Mouse (Mus musculus): ENCODE data around the gene Efnb1.
"Not testable (repeated sequence)": the region's sequence is repeated elsewhere in the genome, so short reads cannot be mapped to it uniquely, and the experiment has no call there.

Gene Efnb1

DNA sequence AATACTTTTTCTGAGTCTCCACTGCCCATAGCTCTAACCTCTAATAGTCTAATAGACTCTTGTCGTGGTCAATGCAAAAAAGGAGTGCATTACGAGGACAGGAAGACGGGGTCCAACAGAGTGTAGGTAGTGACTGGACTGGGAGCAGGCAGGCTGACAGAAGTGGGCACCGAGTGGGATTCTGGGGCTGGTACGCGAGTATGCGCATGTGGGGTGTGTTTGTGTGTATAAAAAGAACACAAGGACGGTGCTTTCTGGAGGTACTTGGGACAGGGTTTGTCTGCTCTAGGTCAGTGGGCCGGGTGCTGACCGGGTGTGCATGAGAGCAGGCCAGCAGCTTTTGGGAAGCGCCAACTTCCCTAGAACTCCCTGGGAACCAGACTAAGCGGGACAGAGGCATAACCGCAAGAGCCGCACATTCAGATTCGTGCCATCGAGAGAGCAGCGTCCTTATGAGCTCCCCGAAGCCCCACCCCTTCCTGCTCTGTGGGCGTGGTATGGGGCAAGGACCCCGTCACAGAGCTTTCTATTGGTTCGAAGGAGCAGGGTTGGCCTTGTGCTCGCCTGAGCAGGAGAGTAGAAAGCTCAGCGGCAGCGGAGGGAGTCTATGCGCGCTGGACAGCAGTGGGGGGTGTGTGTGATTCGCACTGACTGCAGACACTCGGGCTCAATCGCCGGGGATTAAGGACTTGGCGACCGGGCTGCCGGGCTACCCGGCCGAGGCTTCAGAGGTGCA, at the start of gene Efnb1:
Efnb1 (plus strand) TSS at position 608 of the 736 bp plus-strand sequence.
- peak; percentile 86 for DNase-seq (ENCODE audit: low read depth)

DNA sequence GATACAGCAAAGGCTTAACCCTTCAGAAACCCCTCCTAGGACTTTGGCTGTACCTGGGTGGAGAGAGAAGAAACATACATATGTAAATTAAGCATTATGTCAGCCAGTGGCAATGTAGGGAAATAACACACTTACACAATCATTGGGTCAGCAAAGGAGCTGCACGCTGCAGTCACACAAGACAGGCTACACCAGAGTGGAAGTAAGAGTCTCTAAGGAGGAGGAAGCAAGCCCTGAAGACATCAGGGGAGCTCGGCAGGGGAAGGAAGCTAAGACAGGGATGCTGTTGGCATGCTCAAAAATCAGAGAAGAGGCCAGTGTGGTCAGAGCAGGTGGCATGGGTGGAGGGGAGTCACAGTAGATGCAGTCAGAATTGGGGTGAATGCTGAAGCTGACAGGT, 43.2 kb upstream of the Efnb1 start:
- no peak for DNase-seq (ENCODE audit: low read depth)

DNA sequence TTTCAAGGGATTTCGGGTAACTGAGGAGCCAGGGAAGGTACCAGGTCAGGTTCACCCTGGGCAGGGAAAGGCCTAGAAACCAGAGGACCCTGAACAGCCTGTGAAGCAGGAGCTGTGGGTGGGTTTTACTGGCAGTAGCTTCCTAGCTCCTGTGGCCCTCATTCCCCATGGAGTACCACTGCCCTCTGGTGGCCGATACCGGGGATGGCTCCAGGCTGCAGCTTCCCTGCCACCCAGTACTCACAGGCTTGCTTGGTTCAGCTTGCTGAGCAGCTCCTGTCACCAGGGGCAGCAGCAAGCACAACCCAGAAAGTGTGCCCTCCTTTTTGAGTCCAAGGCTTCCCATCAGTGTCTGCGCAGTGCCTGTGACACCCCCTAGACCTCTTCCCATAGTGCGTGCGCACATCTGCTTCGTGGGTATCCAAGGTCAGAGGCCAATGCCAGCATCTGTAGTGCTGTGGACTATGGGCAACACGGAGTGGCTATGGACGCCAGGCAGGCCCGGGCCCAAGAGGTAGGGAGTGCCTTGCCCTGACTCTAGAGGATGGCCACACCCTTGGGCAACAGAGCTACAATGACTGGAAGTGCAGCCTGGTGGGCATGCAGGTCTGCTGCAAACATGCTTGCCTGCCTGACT, 24.7 kb upstream of the Efnb1 start:
- not testable (repeated sequence) for DNase-seq (ENCODE audit: low read depth)

DNA sequence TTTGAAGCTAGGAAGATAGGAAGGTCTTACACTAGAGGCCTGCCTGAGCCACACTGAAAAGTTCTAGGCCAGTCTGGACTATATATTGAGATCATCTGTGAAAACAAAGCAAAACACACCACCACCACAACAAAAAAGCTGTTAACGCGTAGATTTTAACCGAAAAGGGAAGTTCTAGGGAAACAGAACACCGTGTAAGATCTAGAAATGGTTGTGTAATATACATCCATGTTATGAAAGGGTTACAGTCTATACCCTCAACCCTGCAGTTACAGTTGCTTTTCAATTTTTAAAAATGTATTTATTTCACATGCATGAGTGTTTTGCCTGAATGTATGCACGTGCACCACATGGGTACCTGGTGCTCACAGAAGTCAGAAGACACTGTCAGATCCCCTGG, 16.4 kb upstream of the Efnb1 start:
- no peak for DNase-seq (ENCODE audit: low read depth)

DNA sequence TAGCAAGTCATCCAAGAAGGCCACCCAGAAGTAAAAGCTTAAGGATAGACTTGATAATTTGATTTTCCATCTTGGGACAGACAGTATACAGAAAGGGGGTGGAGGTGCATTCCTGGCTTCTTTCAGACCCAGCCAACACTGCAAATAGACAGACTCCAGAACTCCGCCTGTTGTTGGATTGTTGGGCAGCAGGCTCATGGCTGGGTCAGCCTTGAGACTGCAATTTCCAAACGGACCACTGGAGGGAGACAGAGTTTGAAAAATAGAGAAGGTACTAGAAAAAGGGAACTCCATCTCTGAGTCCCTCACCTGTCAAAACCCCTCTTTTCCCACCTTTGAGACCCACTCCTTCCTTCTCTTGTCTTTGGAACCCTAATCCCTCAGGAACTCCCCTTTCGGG, 5.9 kb upstream of the Efnb1 start:
- DNase-seq (ENCODE audit: low read depth): peak; percentile 64

DNA sequence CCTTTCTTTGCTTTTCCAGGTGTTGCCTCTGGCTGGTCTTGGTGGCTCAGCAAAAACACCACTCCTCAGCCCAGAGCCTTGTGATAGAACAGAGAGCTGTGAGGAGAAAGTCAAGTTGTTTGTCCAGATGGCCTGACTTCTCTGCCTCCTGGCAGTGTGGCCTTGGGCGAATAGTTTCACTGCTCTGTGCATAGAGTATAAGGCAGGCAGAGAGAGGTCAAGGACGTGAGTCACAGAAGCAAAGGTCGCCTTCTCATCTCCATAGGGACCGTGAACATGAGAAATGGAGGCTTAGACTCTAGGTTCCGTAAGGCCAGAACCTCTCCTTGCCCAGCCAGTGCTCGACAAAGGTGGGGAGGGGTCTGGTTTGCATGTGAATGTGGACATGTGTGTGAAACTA, 3.4 kb upstream of the Efnb1 start:
- DNase-seq (ENCODE audit: low read depth): no peak

DNA sequence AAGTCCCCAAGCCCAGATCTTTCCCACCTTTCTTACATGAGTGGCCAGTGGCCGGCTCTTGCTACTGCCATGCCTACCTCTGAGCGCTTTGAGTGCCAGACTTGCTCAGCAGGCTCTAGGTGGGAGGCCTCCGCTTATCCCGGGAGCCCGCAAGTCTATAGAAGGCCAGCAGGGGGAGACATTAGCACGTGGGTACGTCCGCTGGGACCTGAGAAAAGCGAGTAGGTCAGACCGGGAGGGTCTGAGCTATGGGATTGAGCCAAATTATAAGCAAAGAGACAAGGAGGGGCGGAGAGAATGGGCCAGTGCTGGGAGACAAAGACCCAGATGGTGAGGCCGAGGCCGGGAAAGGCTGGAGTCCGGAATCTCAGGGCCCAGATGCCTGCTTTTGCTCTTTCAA, 1.0 kb upstream of the Efnb1 start:
- DNase-seq (ENCODE audit: low read depth): peak; percentile 78

DNA sequence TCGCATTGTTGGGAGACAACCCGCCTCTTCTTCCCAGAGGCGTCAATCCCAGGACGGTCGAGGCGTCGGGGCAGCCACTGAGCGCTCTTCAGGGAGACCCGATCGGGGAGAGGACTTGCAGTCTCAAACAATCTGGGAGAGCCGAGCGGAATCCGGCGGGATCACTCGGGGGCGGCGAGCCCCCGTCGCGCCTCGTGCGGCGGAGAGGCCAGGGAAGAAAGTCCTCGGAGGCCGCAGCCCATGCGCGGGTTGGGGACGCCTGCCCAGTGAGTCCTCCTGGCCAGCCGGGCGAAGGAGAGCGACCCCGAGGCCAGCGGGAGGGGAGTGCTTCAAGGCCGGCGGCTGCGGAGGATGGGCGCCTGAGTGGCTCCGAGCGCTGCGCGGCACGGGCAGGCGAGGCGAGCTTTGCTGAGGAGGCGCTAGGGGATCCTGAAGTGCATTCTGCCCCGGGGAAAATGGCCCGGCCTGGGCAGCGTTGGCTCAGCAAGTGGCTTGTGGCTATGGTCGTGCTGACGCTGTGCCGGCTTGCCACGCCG, 569 bp downstream of the Efnb1 start:
- peak; percentile 20 for DNase-seq (ENCODE audit: low read depth)

DNA sequence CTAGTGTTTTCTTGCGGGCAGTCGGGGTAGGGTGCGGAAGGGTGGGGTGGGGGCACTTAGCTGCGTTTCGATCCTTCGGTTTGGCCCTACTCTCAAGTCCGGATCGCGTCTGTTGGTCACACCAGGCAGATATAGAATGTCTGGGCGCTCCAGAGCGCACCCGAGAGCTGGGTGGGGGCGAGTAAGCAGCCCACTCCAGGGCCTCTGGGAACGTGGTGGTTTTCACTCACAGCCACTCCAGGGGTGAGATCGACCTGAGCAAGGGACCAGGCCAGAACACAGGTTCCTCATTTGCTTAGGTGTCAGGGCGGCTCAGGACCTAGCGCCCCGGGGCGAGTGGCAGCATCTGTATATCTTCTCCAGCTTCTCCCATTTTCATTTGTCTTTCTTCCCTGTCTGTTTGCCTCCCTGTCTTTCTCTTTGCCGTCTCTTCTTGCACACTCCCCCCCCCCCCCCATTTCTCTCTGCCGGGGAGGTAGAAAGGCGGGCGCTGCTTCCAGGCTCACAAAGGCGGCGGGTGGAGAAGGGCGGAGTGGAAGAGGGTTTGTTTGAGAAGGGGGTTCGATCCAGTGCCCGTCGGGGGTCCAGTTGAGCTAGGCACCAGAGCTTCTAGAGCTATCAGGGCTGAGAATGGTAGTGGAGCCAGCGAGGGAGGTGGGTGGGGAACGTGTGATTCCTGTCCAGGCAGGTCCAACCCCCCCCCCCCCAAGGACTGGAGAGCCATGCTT, 1.4 kb downstream of the Efnb1 start:
- DNase-seq (ENCODE audit: low read depth): no peak

DNA sequence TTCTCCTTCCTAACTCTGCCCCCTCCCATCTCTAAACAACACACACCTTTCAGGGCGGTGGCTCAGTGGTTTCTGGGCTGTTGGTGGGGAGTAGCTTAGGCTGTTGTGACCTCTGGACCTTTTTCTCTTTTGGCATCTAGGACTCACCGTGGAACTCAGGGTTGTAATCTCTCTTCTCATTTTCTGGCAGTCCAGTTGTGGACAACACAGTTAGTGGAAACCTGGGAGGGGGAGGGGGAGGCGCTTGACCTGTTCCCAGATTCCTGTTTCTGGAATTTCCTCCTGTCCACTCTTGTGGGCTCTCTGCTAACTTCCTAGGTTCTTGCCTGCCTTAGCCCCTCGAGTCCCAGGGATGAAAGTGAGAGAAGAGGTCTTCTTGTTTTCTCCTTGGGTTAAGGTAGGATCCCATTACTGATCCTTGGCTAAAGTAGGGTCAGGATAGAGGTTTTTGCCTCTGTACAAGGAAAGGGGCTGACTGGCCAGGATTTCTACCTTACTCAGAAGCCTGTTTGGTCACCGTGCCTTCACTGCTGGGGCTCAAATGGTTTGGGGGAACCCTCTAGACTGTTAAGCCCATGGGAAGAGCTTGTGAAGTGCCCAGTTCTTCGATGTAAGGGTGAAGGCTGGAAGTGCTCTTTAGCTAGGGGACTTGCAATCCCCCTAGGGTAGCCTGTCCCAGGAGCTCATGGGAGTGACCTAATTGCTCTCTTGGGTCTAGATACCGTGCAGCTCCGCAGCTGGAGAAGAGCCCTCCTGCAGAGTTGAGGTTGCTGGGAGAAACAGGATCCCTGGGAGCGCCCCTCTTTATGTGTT, 2.2 kb downstream of the Efnb1 start:
- DNase-seq (ENCODE audit: low read depth): no peak

DNA sequence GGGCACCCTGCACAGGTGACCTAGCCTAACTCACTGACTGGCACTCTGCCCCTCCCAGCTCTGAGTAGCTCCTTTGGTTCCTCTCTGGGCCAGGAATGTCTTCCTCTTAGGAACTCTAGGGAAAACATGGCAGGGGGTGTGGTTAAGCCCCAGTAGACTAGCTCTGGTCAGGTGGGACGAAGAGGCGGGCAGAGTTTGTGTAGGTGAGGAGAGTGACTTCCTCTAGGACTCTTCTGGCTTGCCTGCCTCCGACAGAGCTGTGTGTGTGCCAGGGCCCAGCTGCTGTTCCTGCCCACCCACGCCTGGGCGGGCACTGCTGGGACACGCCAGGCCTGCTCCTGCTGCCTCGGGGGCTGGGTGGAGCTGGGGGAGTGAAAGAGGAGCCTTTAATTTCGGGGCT, 5.1 kb downstream of the Efnb1 start:
- no peak for DNase-seq (ENCODE audit: low read depth)

DNA sequence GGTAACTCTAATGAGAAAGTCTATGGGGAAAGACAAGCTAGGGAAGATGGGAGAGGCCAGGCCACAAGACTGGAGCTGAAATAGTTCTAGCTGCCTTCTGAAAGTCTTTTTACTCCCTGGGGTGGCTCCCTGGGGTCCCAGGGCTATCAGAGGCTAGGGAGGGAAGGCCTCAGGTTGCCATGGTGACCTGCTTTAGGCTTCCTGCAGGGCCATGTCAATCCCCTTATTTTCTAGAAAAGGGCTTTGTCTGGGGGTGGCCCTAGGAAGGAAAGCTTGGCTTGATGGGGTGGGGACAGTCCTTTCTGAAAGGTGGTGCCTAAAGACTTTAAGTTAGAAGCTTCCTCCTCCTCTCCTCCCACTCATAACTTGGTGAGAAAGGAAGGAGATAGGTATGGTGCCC, 6.0 kb downstream of the Efnb1 start:
- no peak for DNase-seq (ENCODE audit: low read depth)

DNA sequence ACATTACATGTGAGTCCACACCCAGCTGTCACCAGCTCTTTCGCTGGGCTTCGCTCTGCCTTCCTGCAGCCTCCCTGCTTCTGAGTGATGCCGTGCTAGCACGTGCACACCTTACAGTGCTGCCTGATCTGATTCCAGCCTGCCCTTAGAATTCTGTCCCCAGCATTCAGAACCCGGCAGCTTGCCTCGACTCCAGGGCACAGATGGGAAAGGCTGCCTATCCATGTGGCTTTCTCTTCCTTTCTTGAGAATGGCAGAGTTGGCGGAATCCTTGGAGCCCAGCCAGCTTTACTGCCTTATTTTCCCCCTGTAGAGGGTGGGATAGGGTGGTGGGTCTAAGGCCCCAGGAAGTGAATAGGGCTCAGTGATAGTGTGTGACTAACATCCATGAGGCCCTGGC, 9.6 kb downstream of the Efnb1 start:
- no peak for DNase-seq (ENCODE audit: low read depth)

DNA sequence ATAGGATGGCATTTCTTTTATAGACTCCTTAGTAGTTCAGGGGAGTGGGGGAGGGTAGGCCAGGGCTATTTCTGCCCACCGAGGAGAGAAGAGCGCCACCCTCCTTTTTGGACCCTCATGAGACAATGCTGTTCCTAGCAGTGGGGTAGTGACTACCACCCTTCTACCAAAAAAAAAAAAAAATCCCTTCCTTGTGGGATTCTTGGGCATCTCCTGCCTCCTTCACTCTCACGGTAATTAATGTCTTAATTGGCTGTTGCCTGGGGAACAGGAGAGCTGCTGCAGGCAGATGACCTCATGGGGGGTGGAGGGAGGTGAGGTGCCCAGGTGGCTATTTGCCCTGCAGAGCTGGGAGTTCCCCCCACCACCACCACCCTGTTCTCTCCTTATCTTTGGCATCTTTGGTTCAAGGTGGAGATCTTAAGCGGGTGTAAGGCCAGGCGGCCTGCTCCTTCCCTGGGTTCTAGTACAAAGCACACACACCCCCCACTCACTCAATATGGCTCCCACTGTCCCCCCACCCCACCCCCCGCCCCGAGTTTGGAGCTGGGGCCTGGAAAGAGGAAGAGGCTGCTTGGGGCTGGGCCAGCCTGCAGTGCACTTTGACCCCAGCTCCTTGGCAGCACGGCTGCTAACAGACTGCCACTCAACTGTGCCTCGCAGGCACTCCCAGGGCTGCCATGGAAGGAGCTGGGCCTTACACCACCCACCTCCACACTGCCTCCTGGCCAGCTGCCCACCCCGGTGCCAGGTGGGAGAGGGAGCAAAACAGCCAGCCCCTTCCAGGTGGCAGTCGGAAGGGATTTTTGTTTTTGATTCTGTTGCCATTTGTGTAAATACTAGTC, 12.4 kb downstream of the Efnb1 start:
- no peak for DNase-seq (ENCODE audit: low read depth)

DNA sequence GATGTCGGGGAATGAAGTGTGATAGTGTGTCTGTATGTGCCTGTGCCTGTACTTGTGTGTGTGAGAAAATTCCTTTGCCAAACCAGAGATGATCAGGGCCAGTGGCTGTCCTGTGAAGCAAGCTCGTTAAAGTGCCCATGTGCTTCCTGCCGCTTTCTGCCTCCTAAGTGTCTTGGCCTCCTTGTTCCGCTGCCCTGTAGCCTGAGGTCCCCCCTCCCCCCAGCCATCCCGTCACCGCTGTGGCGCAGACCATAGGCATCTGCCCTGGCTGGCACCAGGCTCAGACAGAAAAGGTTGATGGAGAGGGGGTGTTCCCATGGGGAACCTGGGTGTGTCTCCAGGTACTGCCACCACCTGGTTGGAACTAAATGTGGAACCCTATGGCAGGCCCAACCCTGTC, 13.1 kb downstream of the Efnb1 start:
- no peak for DNase-seq (ENCODE audit: low read depth)

DNA sequence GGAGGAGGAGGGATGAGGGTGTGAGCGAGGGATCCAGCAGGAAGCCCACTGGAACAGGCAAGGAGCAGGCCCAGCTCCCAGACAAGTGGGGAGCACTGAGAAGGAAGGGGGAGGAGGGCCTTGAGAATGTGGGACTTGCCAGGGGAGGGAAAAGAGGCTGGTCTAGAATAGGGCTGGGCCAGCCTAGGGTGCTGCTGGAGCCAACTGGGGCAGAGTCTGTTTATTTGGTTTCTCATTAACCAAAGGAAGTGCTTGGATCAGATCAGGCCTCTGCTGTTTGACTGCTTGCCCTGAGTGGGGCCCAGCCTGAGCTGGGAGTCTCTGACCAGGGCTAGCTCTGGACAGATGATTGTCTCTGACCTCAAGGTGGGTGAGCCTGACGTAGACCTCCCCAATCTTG, 14.0 kb downstream of the Efnb1 start:
- DNase-seq (ENCODE audit: low read depth): no peak

DNA sequence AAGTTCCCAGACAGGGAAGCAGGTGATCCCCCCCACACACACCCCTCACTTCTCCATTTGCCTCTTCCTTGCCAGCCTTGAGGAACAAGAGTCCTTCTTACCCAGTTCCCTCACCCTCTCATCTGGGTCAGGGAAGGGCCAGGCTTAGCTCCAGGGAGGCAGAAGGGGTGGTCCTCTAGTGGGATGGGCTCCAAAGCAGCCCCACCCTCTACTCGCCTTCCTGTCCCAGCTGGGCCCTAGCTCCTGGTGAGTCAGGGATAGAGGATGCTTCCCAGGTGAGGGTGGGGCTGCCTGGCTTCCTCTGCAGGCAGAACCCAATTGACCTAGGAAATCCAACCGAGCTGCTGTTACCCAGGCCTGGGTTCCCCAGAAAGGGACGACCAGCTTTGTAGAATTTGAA, 14.8 kb downstream of the Efnb1 start:
- DNase-seq (ENCODE audit: low read depth): no peak

DNA sequence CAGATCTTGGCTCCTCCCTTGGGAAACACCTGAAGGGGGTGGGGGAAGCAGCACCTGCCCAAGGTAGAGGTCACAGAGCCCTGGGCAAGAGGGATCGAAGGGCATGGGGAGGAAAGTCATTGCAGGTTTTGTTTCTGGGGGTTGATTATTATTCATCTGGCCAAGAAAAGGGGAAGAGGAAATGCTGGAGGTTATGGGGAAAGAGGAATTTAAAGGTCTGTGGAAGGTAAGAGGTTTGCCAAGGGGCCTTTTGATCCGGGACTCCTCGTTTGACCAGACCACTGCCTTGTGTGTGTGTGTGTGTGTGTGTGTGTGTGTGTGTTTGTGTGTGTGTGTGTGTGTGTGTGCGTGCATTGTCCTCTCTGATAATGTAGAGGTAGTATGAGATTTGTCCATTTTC, 15.5 kb downstream of the Efnb1 start:
- DNase-seq (ENCODE audit: low read depth): no peak

DNA sequence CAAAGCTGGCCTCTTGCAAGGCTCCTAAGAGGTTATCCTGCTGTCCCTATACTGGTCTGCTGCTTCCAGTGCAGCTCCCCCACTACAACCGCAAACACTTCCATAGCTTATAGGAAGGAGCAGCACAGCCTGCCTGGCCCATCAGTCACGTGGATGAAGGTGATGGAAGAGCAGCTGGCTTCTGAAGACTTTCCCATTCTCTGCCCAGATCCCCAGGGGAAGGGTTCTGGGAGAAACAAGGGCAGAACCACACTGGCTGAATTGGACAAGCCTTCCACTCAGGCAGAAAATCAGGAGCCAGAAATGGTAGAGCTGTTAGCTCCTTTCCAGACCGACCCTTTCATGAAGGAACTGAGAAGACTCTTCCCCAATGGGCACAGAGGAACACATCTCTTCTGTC, 16.2 kb downstream of the Efnb1 start:
- no peak for DNase-seq (ENCODE audit: low read depth)

DNA sequence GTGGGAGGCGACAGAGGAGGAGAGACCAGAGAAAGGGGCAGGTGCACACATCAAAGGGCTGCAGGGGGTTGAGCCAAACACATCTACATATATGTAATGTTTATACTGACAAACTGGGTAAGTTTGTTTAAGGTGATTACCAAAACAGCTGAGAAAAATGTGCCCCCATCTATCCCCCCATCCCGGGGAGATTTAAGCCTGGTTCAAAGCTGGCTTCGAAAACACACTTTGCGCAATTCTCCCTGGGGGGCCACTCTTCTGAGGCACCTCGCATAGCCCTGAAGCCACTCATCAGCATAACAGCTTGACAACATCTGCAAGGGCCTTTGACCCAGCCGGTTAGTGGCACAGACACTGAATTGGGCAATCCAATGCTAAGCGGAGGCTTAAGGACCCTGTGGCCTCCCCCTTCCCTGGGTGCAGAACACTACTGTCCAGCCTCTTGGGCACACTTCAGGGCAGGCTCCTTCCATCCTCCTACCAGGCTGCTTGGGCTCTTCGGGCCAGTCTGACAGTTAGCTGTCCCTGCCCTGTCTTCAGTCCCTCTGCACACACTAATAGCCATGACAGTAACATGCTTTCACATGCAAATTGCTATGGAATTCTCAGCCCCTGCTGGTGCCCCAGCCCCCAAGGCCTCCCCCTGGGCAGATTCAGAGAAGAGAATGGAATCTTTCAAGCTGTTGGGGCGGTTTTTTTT, 16.8 kb downstream of the Efnb1 start:
- DNase-seq (ENCODE audit: low read depth): no peak

DNA sequence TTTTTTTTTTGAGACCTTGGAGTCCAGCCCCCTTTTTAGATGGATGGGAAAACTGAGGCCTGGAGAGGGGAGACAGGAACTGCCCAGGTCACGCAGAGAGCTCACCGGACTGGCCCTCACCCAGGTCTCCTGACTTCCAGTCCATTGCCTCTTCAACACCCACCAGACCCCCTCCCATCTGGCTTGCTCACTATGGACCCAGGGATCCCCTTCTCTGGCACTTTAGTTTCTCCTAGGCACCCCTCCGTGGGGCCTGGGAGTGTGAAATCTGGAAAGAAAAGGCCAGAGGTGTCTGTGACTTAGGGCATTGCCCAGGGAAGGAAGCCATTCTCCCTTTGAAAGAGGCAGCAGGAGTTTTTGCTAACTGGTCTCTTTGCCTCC, 17.3 kb downstream of the Efnb1 start:
- DNase-seq (ENCODE audit: low read depth): no peak
